Mouse (Mus musculus): ENCODE results near the gene Csdc2. TPM values are rescaled to one million over a fixed set of nuclear protein-coding genes. Genes with fewer than 3 reads are reported as not detected.

The Csdc2 gene
- polyA plus RNA-seq (2014; fragmentation: Illumina TruSeq; extraction: RNeasy Lipid Tissue Mini Kit (QIAGEN cat#74804); ENCODE audit: low read depth, low replicate concordance): 6.1 TPM

GRCm38 (mm10) chr15:81936679-81937078 is at the start of gene Csdc2:
Gene Csdc2, plus strand, starts transcription at chr15:81936759.

GRCm38 (mm10) chr15:81925760-81926445 is 10.7 kb upstream of the Csdc2 start, which contains the start of gene Polr3h:
Gene Polr3h, minus strand, starts transcription at chr15:81926240.

GRCm38 (mm10) chr15:81960171-81961077 is 23.9 kb downstream of the Csdc2 start, which contains the start of gene Pmm1:
Gene Pmm1, minus strand, starts transcription at chr15:81960930.

GRCm38 (mm10) chr15:81980321-81980720 is 43.8 kb downstream of the Csdc2 start, which contains the start of gene 1700029P11Rik:
Gene 1700029P11Rik, plus strand, starts transcription at chr15:81980540.

GRCm38 (mm10) chr15:81987646-81988045 is 51.1 kb downstream of the Csdc2 start, which contains the start of gene Xrcc6:
Gene Xrcc6, plus strand, starts transcription at chr15:81987835.

Other genes starting within 250 kb of the Csdc2 start
- 1.8 TPM for gene Chadl, start 239.5 kb upstream of the Csdc2 start, polyA plus RNA-seq (2014; fragmentation: Illumina TruSeq; extraction: RNeasy Lipid Tissue Mini Kit (QIAGEN cat#74804); ENCODE audit: low read depth, low replicate concordance)
- gene Zc3h7b, start 191.7 kb upstream of the Csdc2 start, polyA plus RNA-seq (2014; fragmentation: Illumina TruSeq; extraction: RNeasy Lipid Tissue Mini Kit (QIAGEN cat#74804); ENCODE audit: low read depth, low replicate concordance): 38.4 TPM
- gene Rangap1, start 191.2 kb upstream of the Csdc2 start, polyA plus RNA-seq (2014; fragmentation: Illumina TruSeq; extraction: RNeasy Lipid Tissue Mini Kit (QIAGEN cat#74804); ENCODE audit: low read depth, low replicate concordance): 33.2 TPM
- 55.8 TPM for gene Tef, start 134.3 kb upstream of the Csdc2 start, polyA plus RNA-seq (2014; fragmentation: Illumina TruSeq; extraction: RNeasy Lipid Tissue Mini Kit (QIAGEN cat#74804); ENCODE audit: low read depth, low replicate concordance)
- 26.1 TPM for gene Tob2, start 78.0 kb upstream of the Csdc2 start, polyA plus RNA-seq (2014; fragmentation: Illumina TruSeq; extraction: RNeasy Lipid Tissue Mini Kit (QIAGEN cat#74804); ENCODE audit: low read depth, low replicate concordance)
- 40.8 TPM for gene Phf5a, start 64.8 kb upstream of the Csdc2 start, polyA plus RNA-seq (2014; fragmentation: Illumina TruSeq; extraction: RNeasy Lipid Tissue Mini Kit (QIAGEN cat#74804); ENCODE audit: low read depth, low replicate concordance)
- 207 TPM for gene Aco2, start 64.5 kb upstream of the Csdc2 start, polyA plus RNA-seq (2014; fragmentation: Illumina TruSeq; extraction: RNeasy Lipid Tissue Mini Kit (QIAGEN cat#74804); ENCODE audit: low read depth, low replicate concordance)
- gene Polr3h, start 10.5 kb upstream of the Csdc2 start, polyA plus RNA-seq (2014; fragmentation: Illumina TruSeq; extraction: RNeasy Lipid Tissue Mini Kit (QIAGEN cat#74804); ENCODE audit: low read depth, low replicate concordance): 16.8 TPM
- 39.8 TPM for gene Pmm1, start 24.2 kb downstream of the Csdc2 start, polyA plus RNA-seq (2014; fragmentation: Illumina TruSeq; extraction: RNeasy Lipid Tissue Mini Kit (QIAGEN cat#74804); ENCODE audit: low read depth, low replicate concordance)
- 2.9 TPM for gene 1700029P11Rik, start 43.8 kb downstream of the Csdc2 start, polyA plus RNA-seq (2014; fragmentation: Illumina TruSeq; extraction: RNeasy Lipid Tissue Mini Kit (QIAGEN cat#74804); ENCODE audit: low read depth, low replicate concordance)
- 23.7 TPM for gene Xrcc6, start 51.1 kb downstream of the Csdc2 start, polyA plus RNA-seq (2014; fragmentation: Illumina TruSeq; extraction: RNeasy Lipid Tissue Mini Kit (QIAGEN cat#74804); ENCODE audit: low read depth, low replicate concordance)
- gene Desi1, start 97.1 kb downstream of the Csdc2 start, polyA plus RNA-seq (2014; fragmentation: Illumina TruSeq; extraction: RNeasy Lipid Tissue Mini Kit (QIAGEN cat#74804); ENCODE audit: low read depth, low replicate concordance): 28.8 TPM
- gene Snu13, start 110.8 kb downstream of the Csdc2 start, polyA plus RNA-seq (2014; fragmentation: Illumina TruSeq; extraction: RNeasy Lipid Tissue Mini Kit (QIAGEN cat#74804); ENCODE audit: low read depth, low replicate concordance): 97.2 TPM
- gene 4930407I10Rik, start 122.4 kb downstream of the Csdc2 start, polyA plus RNA-seq (2014; fragmentation: Illumina TruSeq; extraction: RNeasy Lipid Tissue Mini Kit (QIAGEN cat#74804); ENCODE audit: low read depth, low replicate concordance): 1.7 TPM
- gene Mei1, start 133.2 kb downstream of the Csdc2 start, polyA plus RNA-seq (2014; fragmentation: Illumina TruSeq; extraction: RNeasy Lipid Tissue Mini Kit (QIAGEN cat#74804); ENCODE audit: low read depth, low replicate concordance): 0.10 TPM
- gene Ccdc134, start 191.2 kb downstream of the Csdc2 start, polyA plus RNA-seq (2014; fragmentation: Illumina TruSeq; extraction: RNeasy Lipid Tissue Mini Kit (QIAGEN cat#74804); ENCODE audit: low read depth, low replicate concordance): 15.4 TPM
- 73.8 TPM for gene Srebf2, start 210.4 kb downstream of the Csdc2 start, polyA plus RNA-seq (2014; fragmentation: Illumina TruSeq; extraction: RNeasy Lipid Tissue Mini Kit (QIAGEN cat#74804); ENCODE audit: low read depth, low replicate concordance)